Mouse (Mus musculus): ENCODE data around the gene Aurkb.

The Aurkb gene

DNA sequence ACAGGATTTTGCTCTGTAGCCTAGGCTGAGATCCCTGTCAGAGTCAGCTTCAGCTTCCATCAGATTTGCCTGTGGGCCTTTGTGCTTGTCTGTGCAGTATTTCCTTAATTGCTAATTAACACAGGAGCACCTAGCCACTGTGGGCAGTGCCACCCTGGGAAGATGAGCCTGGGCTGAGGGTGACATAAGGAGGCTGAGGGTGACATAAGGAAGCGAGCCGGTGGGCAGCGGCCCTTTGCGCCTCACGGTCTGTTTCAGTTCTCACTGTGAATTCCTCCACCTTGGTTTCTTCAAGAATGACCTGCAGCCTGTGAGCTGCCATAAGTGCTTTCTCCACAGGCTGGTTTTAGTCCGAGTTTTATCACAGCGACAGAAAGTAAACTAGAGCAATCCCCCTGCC lies 36.2 kb downstream of the Aurkb start:
- no peak for DNase-seq

DNA sequence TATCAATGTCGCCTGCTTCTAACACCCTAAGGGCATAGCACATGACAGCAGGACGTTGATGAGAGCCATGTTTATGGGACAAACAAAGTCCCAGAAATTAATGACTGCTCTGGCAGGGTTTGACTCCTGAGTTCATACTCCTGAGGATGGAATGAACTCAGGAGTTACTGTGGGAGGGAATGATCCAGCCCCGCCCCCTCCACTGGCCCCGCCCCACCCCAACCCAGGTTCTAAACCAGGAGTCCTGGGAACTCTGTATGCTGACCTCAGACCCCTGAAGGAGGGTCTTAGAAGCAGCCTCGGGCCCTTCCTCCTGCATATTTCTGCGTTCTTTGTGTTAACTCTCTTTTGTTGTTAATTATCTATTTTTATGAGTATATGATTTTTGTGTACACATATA lies 40.2 kb downstream of the Aurkb start:
- DNase-seq = peak; percentile 31

DNA sequence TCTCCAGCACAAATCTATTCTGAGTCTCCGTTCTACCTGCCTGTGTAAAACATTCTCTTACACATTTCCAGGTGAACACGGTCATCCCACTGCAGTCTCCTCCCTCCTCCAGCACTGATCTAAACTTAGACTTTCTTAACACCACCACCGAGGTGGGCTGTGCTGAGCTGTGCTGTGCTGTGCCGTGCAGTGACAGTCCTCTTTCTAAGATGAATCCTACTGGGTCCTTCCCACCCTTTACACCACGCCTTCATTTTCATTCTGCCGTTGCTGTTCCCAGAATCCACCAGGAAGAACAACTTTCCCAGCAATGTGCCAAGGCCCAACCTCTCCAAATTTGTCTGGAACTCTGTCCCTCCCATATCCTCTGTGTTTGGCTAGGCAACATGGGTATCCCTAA lies 40.9 kb downstream of the Aurkb start:
- DNase-seq = peak; percentile 47

DNA sequence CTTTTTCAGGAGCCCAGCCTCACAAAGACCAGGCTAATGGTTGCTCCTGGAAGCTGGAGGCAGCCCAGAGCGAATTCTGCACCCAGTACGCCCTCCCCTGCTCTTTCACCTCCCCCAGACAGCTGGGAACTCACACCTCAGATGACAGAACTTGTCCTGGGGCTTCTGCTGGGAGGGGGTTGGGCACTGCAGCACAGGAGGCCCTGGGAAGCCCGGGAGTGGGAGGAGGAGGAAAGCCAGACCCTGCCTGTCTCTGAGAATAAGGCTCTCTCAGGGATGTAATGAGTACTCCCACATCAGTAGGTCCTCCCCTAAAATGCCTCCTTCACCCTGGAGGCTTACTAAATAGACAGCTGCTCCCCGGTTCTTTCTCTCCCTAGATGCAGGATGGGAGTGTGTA lies 41.6 kb downstream of the Aurkb start:
- peak; percentile 64 for DNase-seq

- peak; percentile 51 for DNase-seq
Observed at GRCm38 (mm10) chr11:69087597-69087996, 42.1 kb downstream of the Aurkb start.

- peak; percentile 96 for DNase-seq
Observed at GRCm38 (mm10) chr11:69088103-69088855, 42.8 kb downstream of the Aurkb start, which contains the start of gene Vamp2. Gene Vamp2 (plus strand): TSS chr11:69088490.

GRCm38 (mm10) chr11:69088856-69089615 lies 43.6 kb downstream of the Aurkb start:
- DNase-seq = no peak

DNA sequence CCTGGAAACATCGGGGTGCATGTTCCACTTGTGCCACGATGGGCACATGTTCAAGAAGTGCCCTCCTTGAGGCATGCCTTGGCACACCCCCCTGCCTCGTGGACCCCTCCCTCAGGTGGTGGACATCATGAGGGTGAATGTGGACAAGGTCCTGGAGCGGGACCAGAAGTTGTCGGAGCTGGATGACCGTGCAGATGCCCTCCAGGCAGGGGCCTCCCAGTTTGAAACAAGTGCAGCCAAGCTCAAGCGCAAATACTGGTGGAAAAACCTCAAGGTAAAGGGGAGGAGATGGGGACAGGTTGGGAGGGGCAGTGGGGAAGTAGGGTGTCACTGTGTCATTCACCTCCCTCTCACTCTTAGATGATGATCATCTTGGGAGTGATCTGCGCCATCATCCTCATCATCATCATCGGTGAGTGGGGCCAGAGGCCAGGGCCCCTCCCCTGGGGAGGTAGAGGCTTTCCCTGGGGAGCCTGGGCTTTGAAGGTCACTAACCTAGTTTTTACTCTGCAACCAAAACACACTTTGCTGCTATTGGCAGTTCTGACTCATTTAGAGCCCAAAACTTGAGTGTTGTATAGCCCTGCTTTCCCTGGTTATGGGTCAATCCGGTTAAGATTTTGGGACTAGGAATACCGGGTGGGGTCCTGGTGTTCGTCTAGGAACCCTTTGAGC lies 44.3 kb downstream of the Aurkb start:
- DNase-seq = peak; percentile 84

GRCm38 (mm10) chr11:69090367-69090766 lies 44.9 kb downstream of the Aurkb start:
- DNase-seq = peak; percentile 50

DNA sequence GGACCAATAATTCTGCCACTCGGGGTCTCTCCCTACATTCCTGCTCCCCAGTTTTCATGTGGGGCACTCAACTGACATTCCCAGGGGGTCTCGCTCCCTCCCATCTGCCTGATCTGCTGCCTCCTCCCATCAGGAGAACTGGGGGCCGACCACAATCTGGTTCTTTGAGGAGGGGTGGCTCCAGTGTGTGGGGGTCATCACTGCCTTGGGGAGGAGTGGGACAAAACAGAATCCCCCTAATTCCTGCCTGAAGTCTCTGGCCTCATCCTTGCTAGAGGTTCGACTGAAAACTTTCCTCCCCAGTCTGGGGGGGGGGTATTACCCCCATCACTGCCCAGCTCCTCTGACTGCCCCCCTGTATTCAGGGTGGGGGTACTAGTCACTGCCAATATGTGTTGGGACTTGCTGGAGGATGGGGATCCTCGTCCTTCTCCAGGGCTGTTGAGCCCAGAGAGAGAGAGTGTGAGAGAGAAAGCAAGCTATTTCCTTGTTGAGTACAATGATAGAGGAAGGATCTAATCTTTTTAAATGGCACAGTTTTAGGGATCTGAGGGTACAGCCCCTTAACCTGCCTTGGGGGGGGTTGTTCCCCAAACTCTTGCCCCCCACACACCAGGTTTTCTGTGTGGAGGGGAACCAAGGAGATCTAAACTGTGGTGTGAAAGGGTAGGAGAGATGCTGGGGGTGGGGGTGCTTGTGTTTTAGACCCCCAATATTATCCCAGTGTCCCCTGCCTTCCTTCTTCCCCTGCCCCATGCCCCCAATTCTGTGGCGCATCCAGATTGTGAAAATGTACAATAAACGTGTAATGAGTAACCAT lies 46.3 kb downstream of the Aurkb start:
- DNase-seq = peak; percentile 70

- peak; percentile 86 for DNase-seq
Observed at GRCm38 (mm10) chr11:69092386-69092751, 46.9 kb downstream of the Aurkb start.

DNA sequence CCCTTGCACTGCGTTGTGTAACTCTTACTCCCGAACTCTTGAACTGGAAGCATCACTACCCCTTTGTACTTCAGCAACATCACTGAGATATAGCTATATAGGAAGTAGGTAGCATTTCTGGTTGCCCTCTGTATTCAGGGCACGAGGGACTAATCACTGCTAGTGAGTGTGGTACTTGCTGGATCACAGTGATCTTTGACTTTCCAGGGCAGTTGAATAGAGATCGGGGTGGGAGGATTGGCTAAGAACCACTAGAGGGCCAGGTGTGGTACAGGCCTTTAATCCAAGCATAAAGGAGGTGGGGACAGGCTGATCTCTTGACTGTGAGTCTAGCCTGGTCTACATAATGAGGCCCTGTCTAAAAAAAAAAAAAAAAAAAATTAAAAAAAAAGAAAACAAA lies 47.4 kb downstream of the Aurkb start:
- DNase-seq = no peak

DNA sequence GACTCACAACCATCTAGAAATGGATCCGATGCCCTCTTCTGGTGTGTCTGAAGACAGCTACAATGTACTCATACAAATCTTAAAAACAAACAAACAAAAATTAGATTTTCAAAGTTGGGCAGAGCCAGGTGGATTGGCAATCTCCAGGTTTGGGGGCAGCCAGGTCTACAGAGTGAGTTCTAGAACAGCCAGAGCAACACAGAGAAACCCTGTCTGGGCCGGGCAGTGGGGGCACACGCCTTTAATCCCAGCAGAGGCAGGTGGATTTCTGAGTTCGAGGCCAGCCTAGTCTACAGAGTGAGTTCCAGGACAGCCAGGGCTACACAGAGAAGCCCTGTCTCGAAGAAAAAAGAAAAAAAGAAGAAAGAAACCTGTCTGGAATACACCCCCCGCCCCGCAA lies 48.4 kb downstream of the Aurkb start:
- peak; percentile 68 for DNase-seq

GRCm38 (mm10) chr11:69094697-69095429 lies 49.4 kb downstream of the Aurkb start, which contains the start of gene Per1:
Gene Per1 (plus strand): TSS chr11:69095217.
- peak; percentile 100 for DNase-seq

DNA sequence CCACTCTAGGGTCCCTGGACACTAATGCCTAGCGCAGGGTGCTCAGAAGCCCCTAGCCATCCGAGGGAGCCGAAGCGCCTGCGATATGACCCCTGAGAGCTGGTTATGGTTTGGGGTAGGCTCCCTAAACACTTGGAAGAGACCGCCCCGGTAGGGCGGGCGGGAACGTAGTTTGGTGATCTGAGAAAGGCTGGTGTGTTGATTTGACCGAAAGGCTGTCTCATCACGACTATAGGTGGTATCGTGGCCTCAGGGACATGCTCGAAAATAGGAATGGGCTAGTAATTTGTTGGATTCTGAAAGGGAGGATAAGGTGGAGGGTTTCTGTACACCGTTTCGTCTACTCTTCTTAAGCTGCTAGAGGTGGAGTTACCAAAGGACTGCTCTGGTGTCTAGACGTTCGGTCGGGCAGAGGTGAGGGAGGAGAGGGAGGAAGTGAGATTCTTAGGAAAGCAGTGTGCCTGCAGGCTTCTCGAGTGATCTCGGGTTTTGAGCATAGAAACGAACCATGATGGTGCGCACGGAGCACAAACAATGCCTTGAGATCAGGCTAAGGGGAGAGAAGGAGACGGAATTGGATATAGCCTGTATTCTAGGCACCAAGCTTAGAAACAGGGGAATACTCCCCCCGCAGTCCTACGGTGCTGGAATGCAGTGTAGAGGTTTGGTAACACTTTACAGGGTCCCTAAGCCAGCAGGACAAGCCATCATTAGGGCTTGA lies 50.2 kb downstream of the Aurkb start:
- DNase-seq = peak; percentile 62

DNA sequence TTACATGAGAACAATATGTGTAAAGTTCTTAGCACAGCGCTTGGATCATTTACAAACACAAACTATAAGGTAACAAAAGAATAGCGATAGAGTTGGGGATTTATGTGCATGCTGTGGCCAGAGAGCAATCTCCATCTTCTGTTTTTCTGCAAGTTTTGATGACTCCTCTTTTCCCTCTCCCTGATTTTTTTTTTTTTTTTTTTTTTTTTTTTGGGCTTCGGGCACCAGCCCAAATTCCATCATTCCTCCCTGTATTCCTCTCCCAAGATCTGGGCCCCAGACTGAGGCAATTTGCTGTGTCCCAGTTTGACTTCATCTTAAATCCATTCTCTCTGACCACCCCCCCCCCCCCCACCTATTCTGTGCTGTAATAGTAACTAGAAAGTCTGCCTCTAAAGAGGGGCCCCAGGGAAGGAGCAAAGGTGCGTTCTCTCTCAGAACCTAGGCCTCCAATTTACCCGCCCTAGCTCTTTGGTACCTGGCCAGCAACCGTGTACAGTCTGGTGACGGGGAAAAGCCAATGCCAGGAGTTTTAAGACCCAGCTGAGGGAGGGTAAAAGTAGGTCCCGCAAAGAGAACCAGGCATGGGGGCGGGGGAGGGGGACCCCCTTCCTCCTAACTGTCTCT lies 51.0 kb downstream of the Aurkb start:
- DNase-seq = no peak

DNA sequence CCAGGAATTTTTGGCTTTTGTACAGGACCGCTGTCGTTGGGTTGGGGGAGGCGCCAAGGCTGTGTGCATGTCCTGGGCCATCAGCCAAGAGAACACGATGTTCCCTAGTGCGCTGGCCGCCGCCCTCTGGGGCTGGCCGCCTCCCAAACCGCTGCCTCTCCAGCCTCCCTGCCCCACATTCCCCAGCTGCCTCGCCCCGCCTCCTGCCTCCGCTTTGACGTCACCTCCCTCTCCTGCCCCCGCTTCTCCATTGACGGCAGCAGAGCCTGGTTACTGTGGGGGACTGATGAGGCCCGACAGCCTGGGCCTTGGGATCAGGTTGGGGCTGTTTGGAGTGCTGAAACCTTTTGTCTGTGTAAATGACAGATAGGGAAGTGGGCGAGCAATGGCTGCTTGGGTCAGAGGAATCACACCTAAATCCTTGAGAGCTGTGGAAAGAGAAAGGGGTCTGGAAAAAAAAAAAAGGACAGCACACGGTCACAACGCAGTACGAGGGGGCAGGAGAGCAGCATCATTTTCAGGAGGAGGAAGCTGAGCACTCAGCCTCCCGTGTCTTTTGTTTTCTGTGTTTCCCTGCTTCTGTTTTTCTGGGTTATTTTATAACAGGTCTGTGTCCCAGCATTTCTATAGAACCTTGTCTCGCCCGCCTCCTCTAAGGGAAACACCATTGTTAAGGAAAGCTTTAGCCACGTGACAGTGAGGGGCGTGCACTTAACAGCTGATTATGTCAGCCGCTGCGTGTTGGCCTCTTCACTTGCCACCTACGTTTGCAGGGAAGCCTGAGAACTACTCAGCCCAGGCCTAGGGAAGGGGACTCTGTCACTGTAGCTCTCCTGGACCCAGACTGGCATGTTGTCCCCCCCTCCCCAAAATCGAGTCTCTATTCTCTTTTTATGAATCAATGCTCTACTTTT lies 51.8 kb downstream of the Aurkb start:
- DNase-seq = peak; percentile 93

DNA sequence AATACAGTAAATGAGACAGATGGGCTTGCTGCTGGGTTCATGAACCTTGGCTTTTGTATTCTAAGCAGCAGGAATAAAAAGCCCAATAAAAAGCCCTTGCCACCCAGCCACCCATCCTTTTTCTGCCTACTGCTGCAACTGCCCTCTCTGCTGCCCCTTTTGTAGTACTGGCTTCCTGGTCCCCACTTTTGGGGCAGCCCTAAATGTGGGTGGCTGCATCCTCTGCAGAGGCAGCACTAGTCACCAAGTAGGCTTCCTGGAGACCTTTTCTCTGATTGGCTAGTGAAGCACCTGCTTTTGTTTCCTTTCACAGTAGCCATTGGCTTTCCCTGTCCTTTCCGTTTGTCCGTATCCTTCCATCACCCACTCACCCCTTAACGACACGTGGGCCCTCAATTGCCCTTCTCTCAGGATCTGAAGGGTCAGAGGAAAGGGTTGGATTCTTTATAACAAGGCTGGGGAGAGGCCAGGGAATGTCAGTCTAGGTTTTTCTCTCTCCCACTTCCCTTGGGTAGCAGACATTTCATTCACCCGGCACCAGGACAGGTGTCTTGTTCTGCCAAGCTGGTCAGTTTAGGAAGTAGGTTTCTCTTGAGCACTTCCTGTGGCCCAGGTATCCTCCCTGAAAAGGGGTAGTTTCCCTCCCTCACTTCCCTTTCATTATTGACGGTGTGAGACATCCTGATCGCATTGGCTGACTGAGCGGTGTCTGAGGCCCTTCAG lies 52.8 kb downstream of the Aurkb start:
- no peak for DNase-seq

GRCm38 (mm10) chr11:69098762-69099091 lies 53.3 kb downstream of the Aurkb start:
- peak; percentile 99 for DNase-seq

Data from cerebellum, adult 9-11 months (tissue).